Mouse (Mus musculus) liver, embryonic 14.5 days (tissue): ENCODE measurements around the gene Olfr686. TPM values are rescaled to one million over a fixed set of nuclear protein-coding genes. Genes with fewer than 3 reads are reported as not detected.

Experiments used
- ATAC-seq: fragments of 200-750 bp; cut with Nextera tagmentation; 2 replicates; pipeline ENCODE4 v1.8.0; 2017; ENCODE audit warnings: moderate number of reproducible peaks, mild to moderate bottlenecking, moderate library complexity; ENCODE audit not compliant: insufficient read depth
- DNase-seq, 3 experiments: peaks; one replicate each; pipeline ENCODE4 v3.0.0-alpha.2; 2012 to 2013; ENCODE audit warnings: low read depth in 3 of 3, low spot score in 3 of 3
- H3K27ac ChIP-seq: fragments of 300-500 bp; sonication (generic); 2 replicates; pipeline ENCODE4 v1.5.1; 2014; ENCODE audit warnings: moderate library complexity, mild to moderate bottlenecking, control low read depth, inconsistent platforms
- H3K27me3 ChIP-seq: fragments of 300-500 bp; sonication (generic); 2 replicates; pipeline ENCODE4 v1.6.1; 2014; ENCODE audit warnings: mild to moderate bottlenecking, low read length, moderate library complexity; ENCODE audit not compliant: control insufficient read depth, insufficient read depth
- H3K36me3 ChIP-seq: fragments of 300-500 bp; sonication (generic); replicated peaks from 2 replicates; pipeline ENCODE4 v1.6.1; 2014; ENCODE audit warnings: low read depth; ENCODE audit not compliant: control insufficient read depth, insufficient read depth
- H3K4me1 ChIP-seq, 2 experiments: fragments of 200-500 bp in 1 of 2; fragments of 300-500 bp in 1 of 2; sonication (generic) in 1 of 2; replicated peaks; 2 replicates each; pipeline ENCODE4 v1.6.1; 2012 to 2014; ENCODE audit warnings: antibody characterized with exemption in 1 of 2, inconsistent platforms in 1 of 2, low read length in 1 of 2; ENCODE audit not compliant: control insufficient read depth in 2 of 2, insufficient read depth in 2 of 2
- H3K4me2 ChIP-seq: fragments of 300-500 bp; sonication (generic); 2 replicates; pipeline ENCODE4 v1.6.1; 2014; ENCODE audit warnings: low read depth, mild to moderate bottlenecking, control low read depth, moderate library complexity
- H3K4me3 ChIP-seq, 2 experiments: fragments of 200-500 bp in 1 of 2; fragments of 300-500 bp in 1 of 2; sonication (generic) in 1 of 2; 2 replicates each; pipeline ENCODE4 v1.5.1; 2012 to 2014; ENCODE audit warnings: low read depth in 2 of 2, low read length in 2 of 2, mild to moderate bottlenecking in 2 of 2, control low read depth in 1 of 2, inconsistent platforms in 1 of 2, moderate library complexity in 1 of 2; ENCODE audit not compliant: insufficient read depth in 1 of 2
- H3K9ac ChIP-seq: fragments of 300-500 bp; sonication (generic); replicated peaks from 2 replicates; pipeline ENCODE4 v1.6.1; 2014; ENCODE audit warnings: mild to moderate bottlenecking, control low read depth, moderate library complexity
- H3K9me3 ChIP-seq: fragments of 300-500 bp; sonication (generic); 2 replicates; pipeline ENCODE4 v1.6.1; 2016; ENCODE audit warnings: low read length, mixed read lengths; ENCODE audit not compliant: control insufficient read depth
- CTCF ChIP-seq: IDR thresholded peaks from 2 replicates; pipeline ENCODE4 v1.5.1; 2016; ENCODE audit warnings: antibody characterized with exemption, low read depth, control low read depth
- EP300 ChIP-seq: IDR thresholded peaks from 2 replicates; pipeline ENCODE4 v1.6.1; 2016; ENCODE audit warnings: antibody characterized with exemption, low read depth
- WGBS: fragments of 180-500 bp; shearing (Covaris S2); extraction: QIAGEN DNeasy Blood & Tissue Kit; methylation state at CpG from one replicate; pipeline ENCODE4 v1.1.7; 2014; ENCODE audit not compliant: insufficient replicate concordance; 5-methylcytosine and 5-hydroxymethylcytosine counted together
- polyA plus RNA-seq, 2 experiments: library from polyadenylated mRNA; depleted of rRNA in 1 of 2; stranded (reverse) in 1 of 2; unstranded in 1 of 2; fragments of >200 nt; fragmentation: Nextera tagmentation in 1 of 2; extraction: Ambion mirVana in 1 of 2; gene quantifications; 2 replicates each; pipeline versions ENCODE4 v1.2.1 to v1.2.3; 2012 to 2014

The Olfr686 gene
- polyA plus RNA-seq, 2 experiments: not detected

DNA sequence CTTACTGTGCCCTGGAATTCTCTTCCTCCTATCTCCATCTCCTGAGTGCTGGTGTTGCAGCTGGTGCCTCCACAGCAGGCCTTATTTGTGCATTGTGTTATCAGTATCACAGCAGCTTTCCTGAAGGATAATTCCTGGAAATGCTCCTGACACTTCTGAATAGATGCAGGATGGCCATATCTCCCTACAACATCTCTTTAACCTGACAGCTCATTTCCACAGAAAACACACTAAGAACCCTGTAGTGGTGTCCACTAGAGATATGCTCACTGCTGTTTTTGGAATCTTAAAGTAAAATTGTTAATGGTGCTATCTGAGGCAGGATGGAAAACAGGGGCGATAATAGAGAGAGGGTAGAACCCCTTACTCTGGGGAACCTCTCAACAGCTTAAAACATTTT lies 20.9 kb upstream of the Olfr686 start:
- no peak overlapping the region for H3K4me2 ChIP-seq
- DNase-seq (no peak), ATAC-seq (no peak)
- TF ChIP-seq CTCF (no peak), EP300 (no peak)
- no peak overlapping the region for H3K4me3 ChIP-seq
- H3K9ac ChIP-seq: no peak overlapping the region
- no peaks in the 10 kb centered on the region for H3K9me3 ChIP-seq
- H3K27ac ChIP-seq: no peak overlapping the region
- peaks cover 0 to 3% of the 10 kb centered on the region in 2 experiments; a peak in 2 of 4 replicates for H3K4me1 ChIP-seq
- H3K27me3 ChIP-seq: no peaks in the 10 kb centered on the region
- 32% methylated on average over 1 of the region's 1 CpGs for WGBS
- H3K36me3 ChIP-seq: no peaks in the 10 kb centered on the region

DNA sequence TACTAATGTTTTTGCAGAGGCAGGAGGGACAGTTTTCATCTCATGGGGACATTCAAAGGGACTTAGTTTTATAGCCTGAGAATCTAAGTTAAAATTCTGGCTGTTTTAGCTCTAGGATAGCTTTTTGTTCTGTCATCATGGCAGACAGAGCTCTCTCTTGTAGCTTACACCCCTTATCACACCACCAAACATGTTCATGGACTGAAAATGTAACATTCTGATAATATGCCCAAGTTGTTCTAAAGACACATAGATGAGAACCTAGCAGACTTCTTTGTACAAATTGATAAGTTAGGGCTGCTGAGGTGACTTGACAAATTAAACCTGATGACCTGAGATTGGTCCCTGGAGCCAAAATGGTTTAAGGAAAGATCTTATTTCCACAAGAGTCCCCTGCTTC lies 19.4 kb upstream of the Olfr686 start:
- Histone ChIP-seq H3K4me1 (peaks cover 0 to 3% of the 10 kb centered on the region in 2 experiments; a peak in 2 of 4 replicates), H3K4me2 (no peak overlapping the region), H3K9me3 (no peaks in the 10 kb centered on the region), H3K27ac (no peak overlapping the region), H3K27me3 (no peaks in the 10 kb centered on the region), H3K9ac (no peak overlapping the region), H3K4me3 (no peak overlapping the region), H3K36me3 (no peaks in the 10 kb centered on the region)
- TF ChIP-seq EP300 (no peak), CTCF (no peak)
- ATAC-seq (peak; percentile 75; the same call in 1 of the 2 replicates), DNase-seq (peak in 2 of 3 experiments; percentile 4 to 13)

DNA sequence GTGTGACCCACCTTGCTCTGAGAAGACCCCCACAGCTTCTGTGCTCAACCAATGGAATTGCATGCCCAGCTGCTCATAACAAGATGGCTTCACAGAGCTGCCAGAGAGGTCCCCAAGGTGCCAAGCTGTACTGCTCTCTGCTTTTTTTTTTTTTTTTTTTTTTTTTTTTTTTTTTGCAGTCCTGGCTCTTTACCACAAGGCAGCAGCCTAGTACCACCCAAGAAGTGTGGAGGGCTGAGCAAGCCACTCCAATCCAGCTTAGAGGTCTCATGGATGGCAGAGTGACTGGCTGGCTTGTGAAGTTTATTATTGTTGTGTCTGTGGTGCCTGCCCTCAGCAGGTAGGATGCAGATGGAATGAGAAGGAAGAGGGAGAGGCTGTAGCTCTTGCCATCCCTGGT lies 18.8 kb upstream of the Olfr686 start:
- Histone ChIP-seq H3K4me3 (no peak overlapping the region), H3K27me3 (no peaks in the 10 kb centered on the region), H3K36me3 (no peaks in the 10 kb centered on the region), H3K27ac (no peak overlapping the region), H3K9ac (no peak overlapping the region), H3K9me3 (no peaks in the 10 kb centered on the region), H3K4me2 (no peak overlapping the region), H3K4me1 (peaks cover 0 to 3% of the 10 kb centered on the region in 2 experiments; a peak in 2 of 4 replicates)
- ATAC-seq: peak; percentile 53; the same call in 1 of the 2 replicates
- DNase-seq: no peak
- TF ChIP-seq EP300 (no peak), CTCF (peak; percentile 15; the same call in 1 of the 2 replicates)

DNA sequence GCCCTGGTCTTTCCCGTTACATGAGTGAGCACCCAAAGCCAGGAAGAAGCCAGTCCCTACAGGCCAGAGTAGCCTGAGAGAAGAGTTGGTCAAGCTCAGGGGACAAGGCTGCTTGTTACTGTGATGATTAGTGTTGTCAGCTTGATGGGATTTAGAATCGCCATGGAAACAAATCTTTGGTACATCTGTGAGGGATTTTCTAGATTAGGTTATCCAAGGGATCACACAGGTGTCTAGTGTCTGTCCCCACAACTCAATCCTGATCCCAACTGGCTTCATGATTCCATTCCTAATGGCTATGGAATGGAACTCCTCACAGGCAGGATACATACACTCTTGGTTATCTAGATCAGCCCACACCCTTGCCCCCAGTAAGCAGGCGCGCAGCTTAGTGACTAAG lies 11.0 kb upstream of the Olfr686 start:
- Histone ChIP-seq H3K36me3 (no peaks in the 10 kb centered on the region), H3K9me3 (no peaks in the 10 kb centered on the region), H3K4me1 (no peaks in the 10 kb centered on the region), H3K9ac (no peak overlapping the region), H3K27me3 (no peaks in the 10 kb centered on the region), H3K4me3 (no peak overlapping the region), H3K4me2 (no peak overlapping the region), H3K27ac (no peak overlapping the region)
- DNase-seq (no peak), ATAC-seq (no peak)
- 51% methylated on average over 4 of the region's 4 CpGs for WGBS
- no peak for TF ChIP-seq EP300
- TF ChIP-seq CTCF: no peak

DNA sequence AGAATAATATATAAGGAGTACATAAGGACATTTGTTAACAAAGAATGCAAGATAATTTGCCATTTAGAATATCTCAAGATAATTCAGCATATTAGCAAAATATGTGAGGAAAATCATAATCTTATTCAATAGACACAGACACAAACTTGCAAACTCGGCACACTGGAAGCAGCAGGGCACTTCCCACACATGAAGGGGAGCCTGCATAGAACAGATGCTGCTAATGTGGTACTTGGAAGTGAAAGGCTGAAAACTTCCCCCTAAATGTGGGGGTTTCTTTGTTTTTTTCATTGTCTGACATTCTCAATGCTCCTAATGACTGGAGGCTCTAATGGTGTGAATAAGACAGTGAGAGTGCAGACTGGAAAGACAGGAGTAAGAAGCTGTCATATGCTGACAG lies 7.5 kb upstream of the Olfr686 start:
- no peak overlapping the region for H3K4me2 ChIP-seq
- TF ChIP-seq EP300: no peak
- no peak for TF ChIP-seq CTCF
- DNase-seq (no peak), ATAC-seq (no peak)
- no peak overlapping the region for H3K27ac ChIP-seq
- no peaks in the 10 kb centered on the region for H3K9me3 ChIP-seq
- no peak overlapping the region for H3K4me3 ChIP-seq
- H3K36me3 ChIP-seq: no peaks in the 10 kb centered on the region
- WGBS: 39% methylated on average over 1 of the region's 1 CpGs
- no peaks in the 10 kb centered on the region for H3K4me1 ChIP-seq
- no peaks in the 10 kb centered on the region for H3K27me3 ChIP-seq
- H3K9ac ChIP-seq: no peak overlapping the region

DNA sequence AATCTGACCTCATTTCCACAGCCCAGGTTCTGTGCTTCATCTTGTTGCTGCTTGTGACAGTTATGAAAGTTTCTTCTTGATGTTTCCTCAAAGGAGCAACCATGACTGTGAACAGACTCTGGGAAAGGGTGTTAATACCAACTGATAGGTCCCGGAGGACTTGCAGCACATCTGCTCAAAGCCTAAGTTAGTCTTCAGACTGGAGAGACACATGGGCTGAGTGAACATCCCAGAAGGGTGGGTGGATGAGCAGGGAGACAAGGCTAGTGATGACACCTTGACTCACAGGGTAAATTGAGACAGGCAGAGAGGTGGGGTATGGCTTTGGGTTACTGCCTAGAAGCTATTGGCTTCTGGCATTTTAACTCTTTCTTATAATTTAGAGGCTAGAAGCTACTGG lies 21.4 kb downstream of the Olfr686 start, which contains the start of gene Olfr685:
TSS of gene Olfr685 (minus strand) at position 101 of the 400 bp plus-strand sequence.
- TF ChIP-seq CTCF (no peak), EP300 (no peak)
- H3K4me2 ChIP-seq: no peak within 1 kb of the TSS
- H3K27ac ChIP-seq: no peak within 1 kb of the TSS
- H3K4me3 ChIP-seq: no peak within 1 kb of the TSS
- no peaks in the 10 kb centered on the region for H3K4me1 ChIP-seq
- DNase-seq: no peak
- ATAC-seq: no peak
- H3K27me3 ChIP-seq: no peaks in the 10 kb centered on the region
- WGBS: 55% methylated on average over 1 of the region's 1 CpGs
- no peaks in the 10 kb centered on the region for H3K9me3 ChIP-seq
- no peaks in the 10 kb centered on the region for H3K36me3 ChIP-seq
- no peak within 1 kb of the TSS for H3K9ac ChIP-seq
